Mouse (Mus musculus) frontal cortex, postnatal 25 days (tissue): ENCODE measurements at regions not wholly inside any gene's neighbourhood (a gene's known extent, or its start where the extent isn't known, plus 50 kb on each side); places are given as distances from the start of the nearest gene placed in this dataset.

ENCODE experiments used
- DNase-seq, 2 experiments: peaks; one replicate each; pipeline ENCODE4 v3.0.0; 2022; ENCODE audit warnings: low spot score in 2 of 2

- no peak for DNase-seq
Measured at GRCm38 (mm10) chr2:30743976-30744620, 59.4 kb downstream of the 1700001O22Rik start.

- DNase-seq, result no peak
Measured at GRCm38 (mm10) chr2:30743265-30743846, 60.1 kb downstream of the 1700001O22Rik start.

- DNase-seq, result no peak
Measured at GRCm38 (mm10) chr2:30741450-30741849, 62.0 kb downstream of the 1700001O22Rik start.

- DNase-seq, result no peak
Measured at GRCm38 (mm10) chr2:30737759-30738158, 65.7 kb downstream of the 1700001O22Rik start.

- DNase-seq, result no peak
Measured at GRCm38 (mm10) chr2:30736705-30737104, 66.8 kb downstream of the 1700001O22Rik start.

GRCm38 (mm10) chr2:30736236-30736635, 67.2 kb downstream of the 1700001O22Rik start:
- DNase-seq, result no peak

- no peak for DNase-seq
Measured at GRCm38 (mm10) chr2:30733853-30734252, 69.6 kb downstream of the 1700001O22Rik start.

- DNase-seq, result no peak
Measured at GRCm38 (mm10) chr2:30731832-30732231, 71.6 kb downstream of the 1700001O22Rik start.

GRCm38 (mm10) chr2:30727948-30728347, 75.5 kb downstream of the 1700001O22Rik start:
- no peak for DNase-seq

GRCm38 (mm10) chr2:30725601-30726489, 77.6 kb downstream of the 1700001O22Rik start:
- no peak for DNase-seq

- no peak for DNase-seq
Measured at GRCm38 (mm10) chr2:30725186-30725585, 78.3 kb downstream of the 1700001O22Rik start.

GRCm38 (mm10) chr2:30724521-30724920, 78.9 kb downstream of the 1700001O22Rik start:
- DNase-seq, result no peak

- DNase-seq, result no peak
Measured at GRCm38 (mm10) chr2:30723059-30723587, 80.3 kb downstream of the 1700001O22Rik start.

GRCm38 (mm10) chr2:30722263-30723050, 81.0 kb downstream of the 1700001O22Rik start:
- DNase-seq, result no peak

- no peak for DNase-seq
Measured at GRCm38 (mm10) chr2:30721473-30722262, 81.8 kb downstream of the 1700001O22Rik start.

- no peak for DNase-seq
Measured at GRCm38 (mm10) chr2:30721048-30721461, 82.4 kb downstream of the 1700001O22Rik start.

- no peak for DNase-seq
Measured at GRCm38 (mm10) chr2:30720291-30720690, 83.2 kb downstream of the 1700001O22Rik start.

GRCm38 (mm10) chr2:30719611-30720290, 83.7 kb downstream of the 1700001O22Rik start:
- no peak for DNase-seq

GRCm38 (mm10) chr2:30718741-30719381, 84.6 kb downstream of the 1700001O22Rik start:
- DNase-seq, result peak in 1 of 2 experiments; percentile 75

GRCm38 (mm10) chr2:30718329-30718675, 85.2 kb downstream of the 1700001O22Rik start:
- peak; percentile 79 to 88 for DNase-seq
